Mouse (Mus musculus) kidney, embryonic 15.5 days (tissue): ENCODE measurements around the gene Bub1b. TPM values are rescaled to one million over a fixed set of nuclear protein-coding genes. Genes with fewer than 3 reads are reported as not detected.

Experiments
- ATAC-seq: fragments of 200-750 bp; cut with Nextera tagmentation; replicated peaks from 2 replicates; pipeline ENCODE4 v1.8.0; 2017; ENCODE audit warnings: moderate TSS enrichment; ENCODE audit not compliant: low FRiP score
- H3K27ac ChIP-seq: fragments of 300-500 bp; sonication (generic); 2 replicates; pipeline ENCODE4 v1.5.1; 2015; ENCODE audit warnings: mild to moderate bottlenecking, inconsistent platforms
- H3K27me3 ChIP-seq: fragments of 300-500 bp; sonication (generic); 2 replicates; pipeline ENCODE4 v1.6.1; 2015; ENCODE audit warnings: inconsistent platforms
- H3K36me3 ChIP-seq: fragments of 300-500 bp; sonication (generic); 2 replicates; pipeline ENCODE4 v1.6.1; 2015; ENCODE audit warnings: inconsistent platforms
- H3K4me1 ChIP-seq: fragments of 300-500 bp; sonication (generic); 2 replicates; pipeline ENCODE4 v1.6.1; 2015; ENCODE audit warnings: inconsistent platforms
- H3K4me2 ChIP-seq: fragments of 300-500 bp; sonication (generic); 2 replicates; pipeline ENCODE4 v1.6.1; 2015; ENCODE audit warnings: moderate library complexity, mild to moderate bottlenecking, inconsistent platforms
- H3K4me3 ChIP-seq: fragments of 300-500 bp; sonication (generic); replicated peaks from 2 replicates; pipeline ENCODE4 v1.5.1; 2015; ENCODE audit warnings: mild to moderate bottlenecking, inconsistent platforms
- H3K9ac ChIP-seq: fragments of 300-500 bp; sonication (generic); 2 replicates; pipeline ENCODE4 v1.6.1; 2015; ENCODE audit warnings: mild to moderate bottlenecking, inconsistent platforms
- H3K9me3 ChIP-seq: fragments of 300-500 bp; sonication (generic); replicated peaks from 2 replicates; pipeline ENCODE4 v1.6.1; 2016; ENCODE audit warnings: inconsistent platforms
- WGBS: fragments of 180-500 bp; shearing (Covaris S2); methylation state at CpG from one replicate; pipeline ENCODE4 v1.1.7; 2015; ENCODE audit warnings: mixed read lengths; 5-methylcytosine and 5-hydroxymethylcytosine counted together
- polyA plus RNA-seq: library from polyadenylated mRNA; unstranded; fragments of >200 nt; fragmentation: Nextera tagmentation; extraction: Ambion mirVana; gene quantifications from 2 replicates; pipeline ENCODE4 v1.2.1, GENCODE M21; 2015

The Bub1b gene
- polyA plus RNA-seq, 1 experiment from 2014 or later, result 103 TPM

GRCm38 (mm10) chr2:118671728-118672127 lies 73.7 kb downstream of the Bub1b start:
- Histone ChIP-seq H3K4me1 (peaks cover 6% of the 10 kb centered on the region), H3K36me3 (no peaks in the 10 kb centered on the region), H3K9me3 (no peaks in the 10 kb centered on the region), H3K27ac (no peak overlapping the region), H3K9ac (no peak overlapping the region), H3K4me2 (no peak overlapping the region), H3K4me3 (no peak overlapping the region), H3K27me3 (peaks cover 58% of the 10 kb centered on the region)
- WGBS, result 36% methylated on average over 1 of the region's 1 CpGs
- no peak for ATAC-seq

GRCm38 (mm10) chr2:118673686-118674465 lies 75.9 kb downstream of the Bub1b start:
- WGBS, result 24% methylated on average over 15 of the region's 15 CpGs
- H3K27me3 ChIP-seq, result peaks cover 79% of the 10 kb centered on the region

GRCm38 (mm10) chr2:118674500-118674899 lies 76.5 kb downstream of the Bub1b start:
- no peak overlapping the region for H3K27ac ChIP-seq
- no peaks in the 10 kb centered on the region for H3K36me3 ChIP-seq
- no peak for ATAC-seq
- H3K4me1 ChIP-seq, result peaks cover 15% of the 10 kb centered on the region
- WGBS, result 13% methylated on average over 7 of the region's 7 CpGs
- peaks cover 86% of the 10 kb centered on the region for H3K27me3 ChIP-seq
- no peak overlapping the region for H3K4me2 ChIP-seq
- no peak overlapping the region for H3K4me3 ChIP-seq
- H3K9me3 ChIP-seq, result no peaks in the 10 kb centered on the region
- no peak overlapping the region for H3K9ac ChIP-seq

More at GRCm38 (mm10) chr2:118673686-118674465, 75.9 kb downstream of the Bub1b start:
- Histone ChIP-seq H3K4me1 (peaks cover 16% of the 10 kb centered on the region), H3K9ac (no peak overlapping the region), H3K9me3 (no peaks in the 10 kb centered on the region), H3K27ac (no peak overlapping the region), H3K36me3 (no peaks in the 10 kb centered on the region), H3K4me3 (no peak overlapping the region), H3K4me2 (no peak overlapping the region)
- ATAC-seq, result no peak

- ATAC-seq, result peak; percentile 61
Measured at GRCm38 (mm10) chr2:118676839-118677741, 79.1 kb downstream of the Bub1b start.

GRCm38 (mm10) chr2:118677817-118678216 lies 79.8 kb downstream of the Bub1b start:
- Histone ChIP-seq H3K27ac (no peak overlapping the region), H3K4me3 (peak overlapping the region; percentile 44), H3K9me3 (no peaks in the 10 kb centered on the region), H3K4me1 (peaks cover 14% of the 10 kb centered on the region), H3K4me2 (peak overlapping the region; percentile 88), H3K36me3 (no peaks in the 10 kb centered on the region), H3K27me3 (peaks cover 87% of the 10 kb centered on the region), H3K9ac (no peak overlapping the region; the same call in 1 of the 2 replicates)
- WGBS, result 11% methylated on average over 4 of the region's 4 CpGs
- ATAC-seq, result no peak

More at GRCm38 (mm10) chr2:118676839-118677741, 79.1 kb downstream of the Bub1b start:
- H3K4me1 ChIP-seq, result peaks cover 12% of the 10 kb centered on the region
- peak overlapping the region; percentile 88 for H3K4me2 ChIP-seq
- WGBS, result under 1% methylated on average over 88 of the region's 89 CpGs
- H3K36me3 ChIP-seq, result no peaks in the 10 kb centered on the region
- no peak overlapping the region for H3K27ac ChIP-seq
- peak overlapping the region; percentile 35 for H3K9ac ChIP-seq
- no peaks in the 10 kb centered on the region for H3K9me3 ChIP-seq
- peaks cover 92% of the 10 kb centered on the region for H3K27me3 ChIP-seq
- peak overlapping the region; percentile 44 for H3K4me3 ChIP-seq

GRCm38 (mm10) chr2:118679577-118679976 lies 81.6 kb downstream of the Bub1b start:
- H3K9ac ChIP-seq, result no peak overlapping the region
- no peaks in the 10 kb centered on the region for H3K9me3 ChIP-seq
- peaks cover 14% of the 10 kb centered on the region for H3K4me1 ChIP-seq
- no peaks in the 10 kb centered on the region for H3K36me3 ChIP-seq
- H3K4me3 ChIP-seq, result no peak overlapping the region
- no peak overlapping the region for H3K4me2 ChIP-seq
- no peak for ATAC-seq
- H3K27ac ChIP-seq, result no peak overlapping the region
- 72% methylated on average over 3 of the region's 3 CpGs for WGBS
- H3K27me3 ChIP-seq, result peaks cover 74% of the 10 kb centered on the region

- WGBS, result 86% methylated on average over 6 of the region's 6 CpGs
Measured at GRCm38 (mm10) chr2:118680926-118681325, 82.9 kb downstream of the Bub1b start.

GRCm38 (mm10) chr2:118682544-118683260 lies 84.7 kb downstream of the Bub1b start:
- no peak overlapping the region for H3K27ac ChIP-seq
- no peak overlapping the region for H3K9ac ChIP-seq
- WGBS, result 51% methylated on average over 8 of the region's 8 CpGs
- peaks cover 3% of the 10 kb centered on the region for H3K4me1 ChIP-seq
- H3K4me3 ChIP-seq, result no peak overlapping the region
- no peak overlapping the region for H3K4me2 ChIP-seq
- H3K36me3 ChIP-seq, result no peaks in the 10 kb centered on the region
- H3K9me3 ChIP-seq, result no peaks in the 10 kb centered on the region
- no peak for ATAC-seq
- peaks cover 49% of the 10 kb centered on the region for H3K27me3 ChIP-seq

More at GRCm38 (mm10) chr2:118680926-118681325, 82.9 kb downstream of the Bub1b start:
- no peaks in the 10 kb centered on the region for H3K9me3 ChIP-seq
- no peak overlapping the region for H3K4me2 ChIP-seq
- no peak for ATAC-seq
- H3K27me3 ChIP-seq, result peaks cover 62% of the 10 kb centered on the region
- H3K27ac ChIP-seq, result no peak overlapping the region
- no peak overlapping the region for H3K4me3 ChIP-seq
- H3K36me3 ChIP-seq, result no peaks in the 10 kb centered on the region
- peaks cover 14% of the 10 kb centered on the region for H3K4me1 ChIP-seq
- no peak overlapping the region for H3K9ac ChIP-seq

GRCm38 (mm10) chr2:118685088-118685487 lies 87.1 kb downstream of the Bub1b start:
- no peak for ATAC-seq
- no peak overlapping the region for H3K4me2 ChIP-seq
- H3K9me3 ChIP-seq, result no peaks in the 10 kb centered on the region
- no peak overlapping the region for H3K4me3 ChIP-seq
- H3K9ac ChIP-seq, result no peak overlapping the region
- H3K36me3 ChIP-seq, result no peaks in the 10 kb centered on the region
- WGBS, result 72% methylated on average over 4 of the region's 4 CpGs
- H3K27ac ChIP-seq, result no peak overlapping the region
- H3K4me1 ChIP-seq, result 0 out of 2 replicates have a peak, but pooled peaks cover 3% of the 10 kb centered on the region
- H3K27me3 ChIP-seq, result peaks cover 34% of the 10 kb centered on the region; the same call in 1 of the 2 replicates

- no peak for ATAC-seq
- H3K27ac ChIP-seq, result no peak overlapping the region
- H3K4me2 ChIP-seq, result no peak overlapping the region
- no peak overlapping the region for H3K9ac ChIP-seq
- H3K36me3 ChIP-seq, result no peaks in the 10 kb centered on the region
- no peak overlapping the region for H3K4me3 ChIP-seq
- no peaks in the 10 kb centered on the region for H3K9me3 ChIP-seq
- 0 out of 2 replicates have a peak, but pooled peaks cover 3% of the 10 kb centered on the region for H3K4me1 ChIP-seq
- H3K27me3 ChIP-seq, result peaks cover 20% of the 10 kb centered on the region; the same call in 1 of the 2 replicates
- 69% methylated on average over 8 of the region's 8 CpGs for WGBS
Measured at GRCm38 (mm10) chr2:118686693-118687092, 88.7 kb downstream of the Bub1b start.

- ATAC-seq, result no peak
- WGBS, result 94% methylated on average over 3 of the region's 3 CpGs
- no peaks in the 10 kb centered on the region for H3K4me1 ChIP-seq
- H3K27me3 ChIP-seq, result peaks cover 28% of the 10 kb centered on the region; the same call in 1 of the 2 replicates
- H3K9me3 ChIP-seq, result no peaks in the 10 kb centered on the region
- H3K4me2 ChIP-seq, result no peak overlapping the region
- H3K4me3 ChIP-seq, result no peak overlapping the region
- H3K36me3 ChIP-seq, result no peaks in the 10 kb centered on the region
- H3K9ac ChIP-seq, result no peak overlapping the region
- no peak overlapping the region for H3K27ac ChIP-seq
Measured at GRCm38 (mm10) chr2:118687791-118688190, 89.8 kb downstream of the Bub1b start.
